Mouse (Mus musculus): ENCODE measurements around the gene Vars.

DNA sequence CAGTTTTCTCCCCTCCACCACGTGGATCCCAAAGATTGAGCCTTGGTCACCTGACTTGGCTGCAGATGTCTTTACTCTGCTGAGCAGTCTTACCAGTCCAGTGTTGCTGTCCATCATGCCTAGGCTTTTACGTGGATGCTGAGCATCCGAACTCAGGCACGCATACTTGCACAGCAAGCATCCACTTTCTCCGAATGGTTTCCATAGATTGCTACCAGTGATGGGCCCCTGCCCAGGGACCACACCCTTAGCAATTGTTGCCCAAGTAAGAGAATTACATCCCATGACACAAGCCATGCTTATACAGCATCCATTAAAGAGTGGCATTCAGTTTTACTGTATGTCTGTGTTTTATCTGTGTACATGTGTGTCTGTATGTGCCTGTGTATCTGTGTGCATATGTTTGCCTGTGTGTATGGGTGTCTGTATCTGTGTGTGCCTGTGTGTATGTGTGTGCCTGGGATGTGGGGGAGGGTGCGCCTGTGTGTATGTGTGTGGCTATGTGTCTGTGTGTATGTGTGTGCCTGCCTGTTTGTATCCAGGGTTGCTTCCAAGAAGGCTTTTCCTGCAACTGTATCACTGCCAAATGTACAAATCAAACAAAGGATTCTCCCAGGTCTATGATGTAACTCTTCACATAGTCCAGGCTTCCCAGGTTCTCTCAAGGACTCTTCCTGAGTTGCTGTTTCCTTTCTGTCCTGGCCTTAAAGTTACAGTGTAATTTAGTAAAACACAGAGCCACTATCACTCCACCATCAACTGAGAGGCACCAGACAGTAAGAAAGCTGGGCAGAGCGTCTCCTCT lies 55.1 kb downstream of the Vars start:
- TF ChIP-seq CTCF (conservative IDR thresholded peaks at IDR 0.05 in 1 of 2, IDR thresholded peaks at IDR 0.05 in 1 of 2; ENCODE audit: low read depth in 2 of 2, low read length in 2 of 2), result no peak
- TF ChIP-seq USF2 (conservative IDR thresholded peaks at IDR 0.05; ENCODE audit: low read depth, low read length), result no peak
- TF ChIP-seq POLR2A (IDR thresholded peaks at IDR 0.05; ENCODE audit: low read depth, low read length), result no peak
- TF ChIP-seq POLR2AphosphoS2 (IDR thresholded peaks at IDR 0.05; ENCODE audit: low read depth, low read length), result no peak
- TF ChIP-seq SMC3 (IDR thresholded peaks at IDR 0.05; ENCODE audit: low read depth, low read length), result no peak
- TF ChIP-seq ZMIZ1 (IDR thresholded peaks at IDR 0.05; ENCODE audit: low read depth, low read length), result no peak
- TF ChIP-seq BHLHE40 (IDR thresholded peaks at IDR 0.05; ENCODE audit: low read depth, low read length), result no peak
- no peak for TF ChIP-seq EP300 (IDR thresholded peaks at IDR 0.05; ENCODE audit: low read length)
